Mouse (Mus musculus): ENCODE results near the gene Sar1a. TPM values are rescaled to one million over a fixed set of nuclear protein-coding genes. Genes with fewer than 3 reads are reported as not detected.

The Sar1a gene
- polyA plus RNA-seq, 1 experiment from 2014 or later = 232 TPM

DNA sequence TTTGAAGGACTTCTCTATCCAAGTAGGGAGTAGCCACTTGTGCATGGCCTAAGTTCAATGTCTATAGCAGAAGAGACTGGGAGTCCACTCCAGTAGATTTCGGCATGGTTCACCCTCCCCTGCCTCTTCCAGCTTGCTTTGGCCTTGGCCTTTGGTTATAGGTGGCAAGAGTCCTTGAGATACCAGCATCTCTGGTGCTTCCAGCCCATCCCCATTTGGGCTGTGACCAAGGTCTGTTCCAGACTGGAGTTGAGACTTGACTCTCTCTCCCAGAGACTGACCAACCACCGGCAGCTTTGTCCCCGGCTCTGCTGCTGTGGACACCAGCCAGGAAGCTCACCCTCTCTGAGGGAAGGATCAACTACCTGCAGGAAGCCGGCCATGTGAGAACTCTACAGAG is 58.0 kb downstream of the Sar1a start:
- no peaks in the 10 kb centered on the region for H3K27me3 ChIP-seq (ENCODE audit: control insufficient read depth, insufficient read depth, low read length)

DNA sequence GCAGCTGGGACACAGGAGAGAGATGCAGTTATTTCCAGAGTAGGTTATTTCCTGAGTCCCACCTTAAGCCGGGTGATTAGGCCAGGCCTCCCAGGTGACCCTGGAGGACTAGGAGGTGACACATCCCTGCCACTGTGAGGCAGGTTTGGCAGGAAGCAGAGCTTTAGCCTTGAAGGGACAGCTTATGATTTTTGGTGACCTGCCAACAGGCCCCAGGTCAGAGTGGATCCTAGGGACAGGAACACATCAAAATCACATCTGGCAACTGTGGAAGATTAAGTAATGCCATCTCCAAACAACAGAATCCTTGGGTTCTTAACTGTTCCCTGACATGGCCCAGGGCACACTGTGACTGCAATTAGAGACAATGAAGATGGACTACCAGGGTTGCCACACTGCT is 61.2 kb downstream of the Sar1a start:
- Histone ChIP-seq H3K27ac (ENCODE audit: low read length) (no peak overlapping the region), H3K9ac (ENCODE audit: low read length) (no peak overlapping the region), H3K36me3 (ENCODE audit: control insufficient read depth, insufficient read depth, low read length) (peaks cover 30% of the 10 kb centered on the region), H3K27me3 (ENCODE audit: control insufficient read depth, insufficient read depth, low read length) (no peaks in the 10 kb centered on the region), H3K4me1 (ENCODE audit: control insufficient read depth, insufficient read depth, low read length) (no peaks in the 10 kb centered on the region), H3K4me2 (ENCODE audit: low read depth, low read length) (no peak overlapping the region), H3K9me3 (replicated peaks; ENCODE audit: control insufficient read depth, low read length) (peaks cover 6% of the 10 kb centered on the region; the same call in 1 of the 2 replicates), H3K4me3 (replicated peaks; ENCODE audit: low read length) (no peak overlapping the region)
- WGBS = 81% methylated on average over 1 of the region's 1 CpGs
- no peak for ATAC-seq (ENCODE audit: insufficient read depth, low FRiP score)

More for the DNA sequence above, 58.0 kb downstream of the Sar1a start:
- Histone ChIP-seq H3K4me2 (ENCODE audit: low read depth, low read length) (no peak overlapping the region), H3K36me3 (ENCODE audit: control insufficient read depth, insufficient read depth, low read length) (peaks cover 11% of the 10 kb centered on the region), H3K4me3 (replicated peaks; ENCODE audit: low read length) (no peak overlapping the region), H3K27ac (ENCODE audit: low read length) (no peak overlapping the region), H3K9ac (ENCODE audit: low read length) (no peak overlapping the region), H3K4me1 (ENCODE audit: control insufficient read depth, insufficient read depth, low read length) (no peaks in the 10 kb centered on the region), H3K9me3 (replicated peaks; ENCODE audit: control insufficient read depth, low read length) (no peaks in the 10 kb centered on the region)
- ATAC-seq (ENCODE audit: insufficient read depth, low FRiP score) = no peak
- 96% methylated on average over 4 of the region's 4 CpGs for WGBS

DNA sequence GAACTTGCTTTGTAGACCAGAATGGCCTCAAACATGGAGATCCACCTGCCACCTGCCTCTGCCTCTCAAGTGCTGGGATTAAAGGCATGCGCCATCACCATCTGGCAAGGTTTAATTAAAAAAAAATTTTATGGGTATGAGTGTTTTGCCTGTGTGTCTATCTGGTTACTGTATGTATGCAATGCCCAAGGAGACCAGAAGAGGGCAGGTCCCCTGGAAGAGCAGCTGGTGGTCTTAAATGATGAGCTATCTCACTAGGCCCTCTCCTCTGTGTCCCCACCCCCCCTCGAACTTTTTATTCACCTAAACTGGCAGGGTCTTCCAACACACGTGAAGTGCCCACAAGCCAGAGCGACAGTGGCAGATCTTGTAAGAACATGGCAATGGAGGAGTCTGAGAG is 61.8 kb downstream of the Sar1a start:
- WGBS = 86% methylated on average over 4 of the region's 4 CpGs
- no peak for ATAC-seq (ENCODE audit: insufficient read depth, low FRiP score)
- Histone ChIP-seq H3K4me3 (replicated peaks; ENCODE audit: low read length) (no peak overlapping the region), H3K9me3 (replicated peaks; ENCODE audit: control insufficient read depth, low read length) (peaks cover 6% of the 10 kb centered on the region; the same call in 1 of the 2 replicates), H3K9ac (ENCODE audit: low read length) (no peak overlapping the region), H3K27ac (ENCODE audit: low read length) (no peak overlapping the region), H3K36me3 (ENCODE audit: control insufficient read depth, insufficient read depth, low read length) (peaks cover 30% of the 10 kb centered on the region), H3K27me3 (ENCODE audit: control insufficient read depth, insufficient read depth, low read length) (no peaks in the 10 kb centered on the region), H3K4me2 (ENCODE audit: low read depth, low read length) (no peak overlapping the region), H3K4me1 (ENCODE audit: control insufficient read depth, insufficient read depth, low read length) (no peaks in the 10 kb centered on the region)

DNA sequence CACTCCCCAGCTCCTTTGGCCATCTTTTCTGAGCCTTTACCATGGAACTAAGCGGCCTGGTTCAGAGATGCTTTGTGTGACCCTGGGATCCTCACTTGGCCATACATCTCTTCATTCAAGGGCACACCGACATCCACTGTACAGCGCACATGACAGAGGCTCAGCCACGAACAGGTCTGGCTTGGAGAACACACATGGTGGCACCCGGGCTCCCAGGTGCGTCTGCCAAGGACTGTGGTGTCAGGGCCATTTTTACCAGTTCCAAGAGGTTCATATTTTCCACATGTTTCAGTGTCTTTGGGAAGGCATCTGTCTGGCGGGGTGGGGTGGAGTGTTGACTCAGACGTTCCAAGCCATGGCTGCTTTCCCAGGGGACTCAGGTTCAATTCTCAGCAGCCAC is 62.2 kb downstream of the Sar1a start:
- no peaks in the 10 kb centered on the region for H3K4me1 ChIP-seq (ENCODE audit: control insufficient read depth, insufficient read depth, low read length)
- no peak overlapping the region for H3K4me3 ChIP-seq (replicated peaks; ENCODE audit: low read length)
- peaks cover 6% of the 10 kb centered on the region; the same call in 1 of the 2 replicates for H3K9me3 ChIP-seq (replicated peaks; ENCODE audit: control insufficient read depth, low read length)
- no peak overlapping the region for H3K27ac ChIP-seq (ENCODE audit: low read length)
- H3K27me3 ChIP-seq (ENCODE audit: control insufficient read depth, insufficient read depth, low read length) = no peaks in the 10 kb centered on the region
- no peak overlapping the region for H3K4me2 ChIP-seq (ENCODE audit: low read depth, low read length)
- H3K9ac ChIP-seq (ENCODE audit: low read length) = no peak overlapping the region
- peaks cover 32% of the 10 kb centered on the region for H3K36me3 ChIP-seq (ENCODE audit: control insufficient read depth, insufficient read depth, low read length)
- 93% methylated on average over 8 of the region's 8 CpGs for WGBS
- no peak for ATAC-seq (ENCODE audit: insufficient read depth, low FRiP score)

Other genes starting within 250 kb of the Sar1a start
- gene Eif4ebp2, start 227.6 kb upstream of the Sar1a start, polyA plus RNA-seq (2015; fragmentation: Nextera tagmentation; extraction: Ambion mirVana) = 40.7 and 46.6 TPM in 2 replicates
- 5.6 and 6.0 TPM in 2 replicates for gene Lrrc20, start 204.5 kb upstream of the Sar1a start, polyA plus RNA-seq (2015; fragmentation: Nextera tagmentation; extraction: Ambion mirVana)
- 0.06 and 0.09 TPM in 2 replicates for gene Npffr1, start 84.8 kb upstream of the Sar1a start, polyA plus RNA-seq (2015; fragmentation: Nextera tagmentation; extraction: Ambion mirVana)
- 156 and 158 TPM in 2 replicates for gene Ppa1, start 31.7 kb upstream of the Sar1a start, polyA plus RNA-seq (2015; fragmentation: Nextera tagmentation; extraction: Ambion mirVana)
- gene Tysnd1, start 15.2 kb downstream of the Sar1a start, polyA plus RNA-seq (2015; fragmentation: Nextera tagmentation; extraction: Ambion mirVana) = 11.7 and 14.5 TPM in 2 replicates
- 16.0 and 16.2 TPM in 2 replicates for gene Aifm2, start 35.0 kb downstream of the Sar1a start, polyA plus RNA-seq (2015; fragmentation: Nextera tagmentation; extraction: Ambion mirVana)
- 78.0 and 86.3 TPM in 2 replicates for gene H2afy2, start 103.8 kb downstream of the Sar1a start, polyA plus RNA-seq (2015; fragmentation: Nextera tagmentation; extraction: Ambion mirVana)

Data from stomach, embryonic 16.5 days (tissue).